Mouse (Mus musculus) kidney, adult 2 months (tissue): ENCODE data around the gene Fasn. TPM values are rescaled to one million over a fixed set of nuclear protein-coding genes. Genes with fewer than 3 reads are reported as not detected.
A peak's percentile ranks its signal among the peaks of the same experiment; 100 is the strongest.

Experiments
- DNase-seq: peaks from one replicate; pipeline ENCODE4 v3.0.0; 2021
- H3K27ac ChIP-seq: fragments of 200-500 bp; 2 replicates; pipeline ENCODE4 v1.5.1; 2012; ENCODE audit warnings: low read depth, low read length, control low read depth, inconsistent platforms; ENCODE audit not compliant: insufficient read depth
- H3K27me3 ChIP-seq: fragments of 200-500 bp; replicated peaks from 2 replicates; pipeline ENCODE4 v1.6.1; 2012; ENCODE audit warnings: mild to moderate bottlenecking, moderate library complexity, low read length, inconsistent platforms; ENCODE audit not compliant: control insufficient read depth, insufficient read depth
- H3K36me3 ChIP-seq: fragments of 200-500 bp; 2 replicates; pipeline ENCODE4 v1.6.1; 2012; ENCODE audit warnings: mild to moderate bottlenecking, moderate library complexity, low read length, inconsistent platforms; ENCODE audit not compliant: control insufficient read depth, insufficient read depth
- H3K4me1 ChIP-seq: fragments of 200-500 bp; 2 replicates; pipeline ENCODE4 v1.6.1; 2011; ENCODE audit warnings: low read length; ENCODE audit not compliant: control insufficient read depth, insufficient read depth
- H3K4me3 ChIP-seq: fragments of 200-500 bp; 2 replicates; pipeline ENCODE4 v1.5.1; 2011; ENCODE audit warnings: mild to moderate bottlenecking, low read depth, low read length, control low read depth; ENCODE audit not compliant: insufficient read depth
- CTCF ChIP-seq: fragments of 200-500 bp; conservative IDR thresholded peaks from 2 replicates; pipeline ENCODE4 v1.5.1; 2011; ENCODE audit warnings: low read depth, mild to moderate bottlenecking, control low read depth, low read length, moderate library complexity, mixed read lengths; ENCODE audit not compliant: insufficient read depth, insufficient read length
- POLR2A ChIP-seq: fragments of 200-500 bp; IDR thresholded peaks from one replicate; pipeline ENCODE4 v1.6.1; 2011; ENCODE audit warnings: low read depth, low read length, control low read depth
- WGBS: fragments of 180-500 bp; shearing (Covaris S2); methylation state at CpG from one replicate; pipeline ENCODE4 v1.1.7; 2018; 5-methylcytosine and 5-hydroxymethylcytosine counted together
- polyA plus RNA-seq: library from polyadenylated mRNA; depleted of rRNA; stranded (reverse); fragments of >200 nt; gene quantifications from 2 replicates; pipeline ENCODE4 v1.2.3, GENCODE M21; 2012

The Fasn gene
- polyA plus RNA-seq, 1 experiment, result 936 TPM

- WGBS, result 90% methylated on average over 8 of the region's 8 CpGs
- no peak overlapping the region for H3K27ac ChIP-seq
- TF ChIP-seq CTCF, result no peak
- no peak for TF ChIP-seq POLR2A
- H3K36me3 ChIP-seq, result no peaks in the 10 kb centered on the region
- H3K4me3 ChIP-seq, result no peak overlapping the region
- H3K27me3 ChIP-seq, result no peaks in the 10 kb centered on the region
- H3K4me1 ChIP-seq, result peaks cover 11% of the 10 kb centered on the region; the same call in 1 of the 2 replicates
- DNase-seq, result no peak
Observed at GRCm38 (mm10) chr11:120826016-120826953, 1.9 kb upstream of the Fasn start.

- Histone ChIP-seq H3K27ac (no peak overlapping the region), H3K36me3 (no peaks in the 10 kb centered on the region), H3K4me3 (no peak overlapping the region), H3K4me1 (peaks cover 5% of the 10 kb centered on the region; the same call in 1 of the 2 replicates), H3K27me3 (no peaks in the 10 kb centered on the region)
- TF ChIP-seq CTCF, result no peak
- no peak for TF ChIP-seq POLR2A
- 67% methylated on average over 4 of the region's 4 CpGs for WGBS
- no peak for DNase-seq
Observed at GRCm38 (mm10) chr11:120825289-120825863, 1.0 kb upstream of the Fasn start.

- Histone ChIP-seq H3K36me3 (no peaks in the 10 kb centered on the region), H3K27ac (peak overlapping the region; percentile 48), H3K4me3 (peak overlapping the region; percentile 79), H3K4me1 (peaks cover 5% of the 10 kb centered on the region; the same call in 1 of the 2 replicates), H3K27me3 (no peaks in the 10 kb centered on the region)
- WGBS, result 2% methylated on average over 21 of the region's 21 CpGs
- no peak for DNase-seq
- TF ChIP-seq POLR2A, result no peak
- no peak for TF ChIP-seq CTCF
Observed at GRCm38 (mm10) chr11:120824787-120825288, 491 bp upstream of the Fasn start.

GRCm38 (mm10) chr11:120823551-120823947, 798 bp downstream of the Fasn start:
- no peaks in the 10 kb centered on the region for H3K27me3 ChIP-seq
- peak overlapping the region; percentile 79 for H3K4me3 ChIP-seq
- no peaks in the 10 kb centered on the region for H3K36me3 ChIP-seq
- peaks cover 5% of the 10 kb centered on the region; the same call in 1 of the 2 replicates for H3K4me1 ChIP-seq
- no peak for DNase-seq
- TF ChIP-seq CTCF (no peak), POLR2A (no peak)
- peak overlapping the region; percentile 66 for H3K27ac ChIP-seq
- WGBS, result under 1% methylated on average over 40 of the region's 40 CpGs

- TF ChIP-seq POLR2A, result no peak
- no peak for TF ChIP-seq CTCF
Observed at GRCm38 (mm10) chr11:120822831-120823550, 1.4 kb downstream of the Fasn start.

GRCm38 (mm10) chr11:120822321-120822720, 2.0 kb downstream of the Fasn start:
- Histone ChIP-seq H3K27me3 (no peaks in the 10 kb centered on the region), H3K4me1 (peaks cover 5% of the 10 kb centered on the region; the same call in 1 of the 2 replicates), H3K4me3 (no peak overlapping the region), H3K27ac (no peak overlapping the region), H3K36me3 (no peaks in the 10 kb centered on the region)
- no peak for DNase-seq
- TF ChIP-seq POLR2A, result no peak
- no peak for TF ChIP-seq CTCF
- 71% methylated on average over 4 of the region's 4 CpGs for WGBS

More at GRCm38 (mm10) chr11:120822831-120823550, 1.4 kb downstream of the Fasn start:
- Histone ChIP-seq H3K27me3 (no peaks in the 10 kb centered on the region), H3K4me1 (peaks cover 5% of the 10 kb centered on the region; the same call in 1 of the 2 replicates), H3K36me3 (no peaks in the 10 kb centered on the region), H3K27ac (peak overlapping the region; percentile 66; the same call in 1 of the 2 replicates), H3K4me3 (peak overlapping the region; percentile 79)
- peak; percentile 38 for DNase-seq
- WGBS, result 6% methylated on average over 14 of the region's 14 CpGs
